Mouse (Mus musculus) neural tube, embryonic 11.5 days (tissue): Measurements from ENCODE around the gene Slc26a9. TPM values are rescaled to one million over a fixed set of nuclear protein-coding genes. Genes with fewer than 3 reads are reported as not detected.

ENCODE experiments used
- ATAC-seq: fragments of 200-750 bp; cut with Nextera tagmentation; 2 replicates; pipeline ENCODE4 v1.8.0; 2017; ENCODE audit warnings: moderate number of reproducible peaks, mild to moderate bottlenecking, moderate TSS enrichment, moderate library complexity; ENCODE audit not compliant: insufficient read depth, low FRiP score, low TSS enrichment
- DNase-seq: peaks from one replicate; pipeline ENCODE4 v3.0.0-alpha.2; 2015; ENCODE audit warnings: low spot score
- H3K27ac ChIP-seq: fragments of 300-500 bp; sonication (generic); 2 replicates; pipeline ENCODE4 v1.5.1; 2014; ENCODE audit warnings: low read depth, mild to moderate bottlenecking, low read length
- H3K27me3 ChIP-seq: fragments of 300-500 bp; sonication (generic); 2 replicates; pipeline ENCODE4 v1.6.1; 2014; ENCODE audit warnings: mild to moderate bottlenecking, low read length, mixed read lengths; ENCODE audit not compliant: control insufficient read depth, insufficient read depth
- H3K36me3 ChIP-seq: fragments of 300-500 bp; sonication (generic); 2 replicates; pipeline ENCODE4 v1.6.1; 2014; ENCODE audit warnings: mild to moderate bottlenecking, low read length, moderate library complexity, mixed read lengths; ENCODE audit not compliant: control insufficient read depth, insufficient read depth
- H3K4me1 ChIP-seq: fragments of 300-500 bp; sonication (generic); 2 replicates; pipeline ENCODE4 v1.6.1; 2014; ENCODE audit warnings: low read length, mixed read lengths; ENCODE audit not compliant: control insufficient read depth, insufficient read depth
- H3K4me2 ChIP-seq: fragments of 300-500 bp; sonication (generic); 2 replicates; pipeline ENCODE4 v1.6.1; 2014; ENCODE audit warnings: low read depth, mild to moderate bottlenecking, moderate library complexity
- H3K4me3 ChIP-seq: fragments of 300-500 bp; sonication (generic); 2 replicates; pipeline ENCODE4 v1.5.1; 2014; ENCODE audit warnings: low read depth, low read length
- H3K9ac ChIP-seq: fragments of 300-500 bp; sonication (generic); 2 replicates; pipeline ENCODE4 v1.6.1; 2014; ENCODE audit warnings: mild to moderate bottlenecking, low read length
- H3K9me3 ChIP-seq: fragments of 300-500 bp; sonication (generic); 2 replicates; pipeline ENCODE4 v1.6.1; 2016; ENCODE audit warnings: low read length; ENCODE audit not compliant: control insufficient read depth
- WGBS: fragments of 180-500 bp; shearing (Covaris S2); extraction: QIAGEN DNeasy Blood & Tissue Kit; methylation state at CpG from one replicate; pipeline ENCODE4 v1.1.7; 2014; 5-methylcytosine and 5-hydroxymethylcytosine counted together
- polyA plus RNA-seq: library from polyadenylated mRNA; unstranded; fragments of >200 nt; fragmentation: Nextera tagmentation; extraction: Ambion mirVana; gene quantifications from 2 replicates; pipeline ENCODE4 v1.2.1, GENCODE M21; 2014

Gene Slc26a9
- polyA plus RNA-seq, 1 experiment from 2014 or later, result not detected

GRCm38 (mm10) chr1:131770656-131771055 lies 26.8 kb downstream of the Slc26a9 start:
- no peak overlapping the region for H3K9ac ChIP-seq
- H3K27ac ChIP-seq, result no peak overlapping the region
- DNase-seq (no peak), ATAC-seq (no peak)
- 78% methylated on average over 4 of the region's 4 CpGs for WGBS
- H3K9me3 ChIP-seq, result no peaks in the 10 kb centered on the region
- no peak overlapping the region for H3K4me3 ChIP-seq
- H3K36me3 ChIP-seq, result no peaks in the 10 kb centered on the region
- no peaks in the 10 kb centered on the region for H3K27me3 ChIP-seq
- H3K4me2 ChIP-seq, result no peak overlapping the region
- no peaks in the 10 kb centered on the region for H3K4me1 ChIP-seq

GRCm38 (mm10) chr1:131771440-131771839 lies 27.6 kb downstream of the Slc26a9 start:
- no peaks in the 10 kb centered on the region for H3K36me3 ChIP-seq
- H3K9me3 ChIP-seq, result no peaks in the 10 kb centered on the region
- ATAC-seq (no peak), DNase-seq (no peak)
- H3K4me2 ChIP-seq, result no peak overlapping the region
- H3K4me3 ChIP-seq, result no peak overlapping the region
- H3K27me3 ChIP-seq, result no peaks in the 10 kb centered on the region
- no peak overlapping the region for H3K27ac ChIP-seq
- no peaks in the 10 kb centered on the region for H3K4me1 ChIP-seq
- no peak overlapping the region for H3K9ac ChIP-seq

- no peak overlapping the region for H3K4me2 ChIP-seq
- DNase-seq (no peak), ATAC-seq (no peak)
- H3K36me3 ChIP-seq, result no peaks in the 10 kb centered on the region
- no peaks in the 10 kb centered on the region for H3K27me3 ChIP-seq
- 33% methylated on average over 3 of the region's 3 CpGs for WGBS
- H3K27ac ChIP-seq, result no peak overlapping the region
- no peak overlapping the region for H3K4me3 ChIP-seq
- H3K9ac ChIP-seq, result no peak overlapping the region
- H3K9me3 ChIP-seq, result no peaks in the 10 kb centered on the region
- H3K4me1 ChIP-seq, result no peaks in the 10 kb centered on the region
Observed at GRCm38 (mm10) chr1:131794591-131794990, 50.8 kb downstream of the Slc26a9 start.

GRCm38 (mm10) chr1:131795171-131795570 lies 51.3 kb downstream of the Slc26a9 start:
- no peak for ATAC-seq
- H3K4me2 ChIP-seq, result no peak overlapping the region
- no peaks in the 10 kb centered on the region for H3K36me3 ChIP-seq
- DNase-seq, result no peak
- no peaks in the 10 kb centered on the region for H3K4me1 ChIP-seq
- no peak overlapping the region for H3K4me3 ChIP-seq
- 89% methylated on average over 3 of the region's 3 CpGs for WGBS
- no peak overlapping the region for H3K9ac ChIP-seq
- no peaks in the 10 kb centered on the region for H3K27me3 ChIP-seq
- no peaks in the 10 kb centered on the region for H3K9me3 ChIP-seq
- no peak overlapping the region for H3K27ac ChIP-seq

GRCm38 (mm10) chr1:131797202-131797909 lies 53.5 kb downstream of the Slc26a9 start, which contains the start of gene Pm20d1:
Gene Pm20d1, plus strand, starts transcription at chr1:131797381.
- Histone ChIP-seq H3K36me3 (no peaks in the 10 kb centered on the region), H3K9me3 (no peaks in the 10 kb centered on the region), H3K27me3 (no peaks in the 10 kb centered on the region), H3K4me3 (peak within 1 kb of the TSS; percentile 28), H3K9ac (peak within 1 kb of the TSS; percentile 51), H3K27ac (no peak within 1 kb of the TSS), H3K4me1 (no peaks in the 10 kb centered on the region), H3K4me2 (peak within 1 kb of the TSS; percentile 51)
- no peak for ATAC-seq
- 4% methylated on average over 26 of the region's 26 CpGs for WGBS
- DNase-seq, result peak; percentile 48

GRCm38 (mm10) chr1:131800001-131800400 lies 56.2 kb downstream of the Slc26a9 start:
- Histone ChIP-seq H3K4me3 (no peak overlapping the region), H3K27ac (no peak overlapping the region), H3K4me2 (no peak overlapping the region), H3K36me3 (no peaks in the 10 kb centered on the region), H3K9ac (no peak overlapping the region), H3K27me3 (no peaks in the 10 kb centered on the region), H3K4me1 (no peaks in the 10 kb centered on the region), H3K9me3 (no peaks in the 10 kb centered on the region)
- 38% methylated on average over 1 of the region's 1 CpGs for WGBS
- no peak for DNase-seq
- no peak for ATAC-seq

GRCm38 (mm10) chr1:131801071-131801470 lies 57.2 kb downstream of the Slc26a9 start:
- no peaks in the 10 kb centered on the region for H3K4me1 ChIP-seq
- H3K27ac ChIP-seq, result no peak overlapping the region
- H3K36me3 ChIP-seq, result no peaks in the 10 kb centered on the region
- WGBS, result 92% methylated on average over 8 of the region's 8 CpGs
- H3K4me2 ChIP-seq, result no peak overlapping the region
- no peak overlapping the region for H3K9ac ChIP-seq
- H3K4me3 ChIP-seq, result no peak overlapping the region
- ATAC-seq, result no peak
- no peaks in the 10 kb centered on the region for H3K27me3 ChIP-seq
- DNase-seq, result no peak
- H3K9me3 ChIP-seq, result no peaks in the 10 kb centered on the region

GRCm38 (mm10) chr1:131802652-131803051 lies 58.8 kb downstream of the Slc26a9 start:
- no peaks in the 10 kb centered on the region for H3K4me1 ChIP-seq
- H3K9me3 ChIP-seq, result no peaks in the 10 kb centered on the region
- no peaks in the 10 kb centered on the region for H3K36me3 ChIP-seq
- H3K4me3 ChIP-seq, result no peak overlapping the region
- H3K4me2 ChIP-seq, result no peak overlapping the region
- DNase-seq, result no peak
- no peak overlapping the region for H3K9ac ChIP-seq
- WGBS, result 87% methylated on average over 5 of the region's 5 CpGs
- H3K27me3 ChIP-seq, result no peaks in the 10 kb centered on the region
- no peak overlapping the region for H3K27ac ChIP-seq
- no peak for ATAC-seq

- ATAC-seq (no peak), DNase-seq (no peak)
- Histone ChIP-seq H3K27ac (no peak overlapping the region), H3K4me2 (no peak overlapping the region), H3K4me3 (no peak overlapping the region), H3K9me3 (no peaks in the 10 kb centered on the region), H3K36me3 (no peaks in the 10 kb centered on the region), H3K9ac (no peak overlapping the region), H3K4me1 (no peaks in the 10 kb centered on the region), H3K27me3 (no peaks in the 10 kb centered on the region)
- WGBS, result 90% methylated on average over 3 of the region's 3 CpGs
Observed at GRCm38 (mm10) chr1:131804166-131804565, 60.3 kb downstream of the Slc26a9 start.
